Mouse (Mus musculus) heart, postnatal 0 days (tissue): ENCODE measurements at regions not wholly inside any gene's neighbourhood (a gene's known extent, or its start where the extent isn't known, plus 50 kb on each side); places are given as distances from the start of the nearest gene placed in this dataset.

ENCODE experiments used
- ATAC-seq: fragments of 200-750 bp; cut with Nextera tagmentation; 2 replicates; pipeline ENCODE4 v1.8.0; 2017; ENCODE audit warnings: low read depth, moderate number of reproducible peaks, moderate library complexity; ENCODE audit not compliant: insufficient read depth
- DNase-seq: peaks from one replicate; pipeline ENCODE4 v3.0.0-alpha.2; 2016; ENCODE audit warnings: low spot score
- H3K27ac ChIP-seq: fragments of 300-500 bp; sonication (generic); 2 replicates; pipeline ENCODE4 v1.5.1; 2014; ENCODE audit warnings: low read depth, mild to moderate bottlenecking
- H3K27me3 ChIP-seq: fragments of 300-500 bp; sonication (generic); 2 replicates; pipeline ENCODE4 v1.6.1; 2014; ENCODE audit warnings: low read length, mixed read lengths; ENCODE audit not compliant: control insufficient read depth, insufficient read depth
- H3K36me3 ChIP-seq: fragments of 300-500 bp; sonication (generic); replicated peaks from 2 replicates; pipeline ENCODE4 v1.6.1; 2014; ENCODE audit warnings: low read length, mixed read lengths; ENCODE audit not compliant: control insufficient read depth, insufficient read depth
- H3K4me1 ChIP-seq: fragments of 300-500 bp; sonication (generic); 2 replicates; pipeline ENCODE4 v1.6.1; 2014; ENCODE audit warnings: antibody characterized with exemption; ENCODE audit not compliant: control insufficient read depth, insufficient read depth
- H3K4me2 ChIP-seq: fragments of 300-500 bp; sonication (generic); 2 replicates; pipeline ENCODE4 v1.6.1; 2014; ENCODE audit warnings: low read depth, mild to moderate bottlenecking, low read length, moderate library complexity
- H3K4me3 ChIP-seq: fragments of 300-500 bp; sonication (generic); 2 replicates; pipeline ENCODE4 v1.5.1; 2014; ENCODE audit warnings: low read depth, low read length
- H3K9ac ChIP-seq: fragments of 300-500 bp; sonication (generic); replicated peaks from 2 replicates; pipeline ENCODE4 v1.6.1; 2014; ENCODE audit warnings: low read depth, low read length, mixed read lengths
- H3K9me3 ChIP-seq: fragments of 300-500 bp; sonication (generic); replicated peaks from 2 replicates; pipeline ENCODE4 v1.6.1; 2016; ENCODE audit warnings: low read length; ENCODE audit not compliant: control insufficient read depth
- CTCF ChIP-seq: IDR thresholded peaks from 2 replicates; pipeline ENCODE4 v1.5.1; 2016; ENCODE audit warnings: antibody characterized with exemption, control low read depth, low read depth
- EP300 ChIP-seq: IDR thresholded peaks from 2 replicates; pipeline ENCODE4 v1.6.1; 2016; ENCODE audit warnings: antibody characterized with exemption, low read depth
- WGBS: fragments of 180-500 bp; shearing (Covaris S2); extraction: QIAGEN DNeasy Blood & Tissue Kit; methylation state at CpG from one replicate; pipeline ENCODE4 v1.1.7; 2014; 5-methylcytosine and 5-hydroxymethylcytosine counted together

- no peaks in the 10 kb centered on the region for H3K27me3 ChIP-seq
- no peaks in the 10 kb centered on the region for H3K36me3 ChIP-seq
- H3K9me3 ChIP-seq = no peaks in the 10 kb centered on the region
- H3K4me3 ChIP-seq = no peak overlapping the region
- 67% methylated on average over 3 of the region's 3 CpGs for WGBS
- no peak overlapping the region for H3K4me2 ChIP-seq
- no peak overlapping the region for H3K9ac ChIP-seq
- no peaks in the 10 kb centered on the region for H3K4me1 ChIP-seq
- TF ChIP-seq CTCF = no peak
- TF ChIP-seq EP300 = no peak
- H3K27ac ChIP-seq = no peak overlapping the region
- ATAC-seq (no peak), DNase-seq (no peak)
Measured at GRCm38 (mm10) chr4:75589901-75590300, 311.8 kb upstream of the Dmac1 start.

- H3K36me3 ChIP-seq = no peaks in the 10 kb centered on the region
- no peak for TF ChIP-seq EP300
- no peak for TF ChIP-seq CTCF
Measured at GRCm38 (mm10) chr4:75588095-75588875, 310.2 kb upstream of the Dmac1 start.

GRCm38 (mm10) chr4:75579865-75580264 lies 301.8 kb upstream of the Dmac1 start:
- no peaks in the 10 kb centered on the region for H3K36me3 ChIP-seq
- H3K4me3 ChIP-seq = no peak overlapping the region
- H3K4me1 ChIP-seq = no peaks in the 10 kb centered on the region
- no peak for TF ChIP-seq EP300
- no peak for TF ChIP-seq CTCF
- WGBS = 67% methylated on average over 1 of the region's 1 CpGs
- H3K9ac ChIP-seq = no peak overlapping the region
- no peaks in the 10 kb centered on the region for H3K9me3 ChIP-seq
- no peak overlapping the region for H3K4me2 ChIP-seq
- DNase-seq (no peak), ATAC-seq (no peak)
- no peaks in the 10 kb centered on the region for H3K27me3 ChIP-seq
- no peak overlapping the region for H3K27ac ChIP-seq

More at GRCm38 (mm10) chr4:75588095-75588875, 310.2 kb upstream of the Dmac1 start:
- no peak overlapping the region for H3K4me3 ChIP-seq
- no peak overlapping the region for H3K4me2 ChIP-seq
- H3K27ac ChIP-seq = no peak overlapping the region
- no peaks in the 10 kb centered on the region for H3K4me1 ChIP-seq
- no peaks in the 10 kb centered on the region for H3K27me3 ChIP-seq
- no peak overlapping the region for H3K9ac ChIP-seq
- no peaks in the 10 kb centered on the region for H3K9me3 ChIP-seq
- DNase-seq (no peak), ATAC-seq (no peak)
- 86% methylated on average over 6 of the region's 6 CpGs for WGBS

- no peaks in the 10 kb centered on the region for H3K27me3 ChIP-seq
- ATAC-seq = no peak
- no peaks in the 10 kb centered on the region for H3K9me3 ChIP-seq
- H3K4me1 ChIP-seq = no peaks in the 10 kb centered on the region
- H3K9ac ChIP-seq = no peak overlapping the region
- no peak overlapping the region for H3K27ac ChIP-seq
- no peak overlapping the region for H3K4me2 ChIP-seq
- no peak for TF ChIP-seq EP300
- TF ChIP-seq CTCF = no peak
- no peaks in the 10 kb centered on the region for H3K36me3 ChIP-seq
- no peak overlapping the region for H3K4me3 ChIP-seq
- DNase-seq = no peak
Measured at GRCm38 (mm10) chr4:75572603-75573002, 294.5 kb upstream of the Dmac1 start.

GRCm38 (mm10) chr4:75567630-75568029 lies 289.5 kb upstream of the Dmac1 start:
- no peaks in the 10 kb centered on the region for H3K36me3 ChIP-seq
- H3K4me2 ChIP-seq = no peak overlapping the region
- H3K9me3 ChIP-seq = no peaks in the 10 kb centered on the region
- no peak overlapping the region for H3K4me3 ChIP-seq
- no peaks in the 10 kb centered on the region for H3K4me1 ChIP-seq
- no peak overlapping the region for H3K27ac ChIP-seq
- TF ChIP-seq CTCF (no peak), EP300 (no peak)
- no peaks in the 10 kb centered on the region for H3K27me3 ChIP-seq
- H3K9ac ChIP-seq = no peak overlapping the region
- ATAC-seq = no peak
- no peak for DNase-seq
- 78% methylated on average over 2 of the region's 2 CpGs for WGBS

- H3K4me3 ChIP-seq = no peak overlapping the region
- no peak for ATAC-seq
- H3K4me2 ChIP-seq = no peak overlapping the region
- H3K9ac ChIP-seq = no peak overlapping the region
- no peaks in the 10 kb centered on the region for H3K27me3 ChIP-seq
- TF ChIP-seq CTCF (no peak), EP300 (no peak)
- no peaks in the 10 kb centered on the region for H3K36me3 ChIP-seq
- H3K4me1 ChIP-seq = no peaks in the 10 kb centered on the region
- no peak overlapping the region for H3K27ac ChIP-seq
- no peaks in the 10 kb centered on the region for H3K9me3 ChIP-seq
- no peak for DNase-seq
- 21% methylated on average over 4 of the region's 4 CpGs for WGBS
Measured at GRCm38 (mm10) chr4:75562480-75562879, 284.4 kb upstream of the Dmac1 start.
